Mouse (Mus musculus): ENCODE data around the gene Kalrn.

Kalrn gene

GRCm38 (mm10) chr16:33933411-33933810 is 639.9 kb downstream of the Kalrn start:
- no peak for TF ChIP-seq GATA4 (IDR thresholded peaks at IDR 0.05; ENCODE audit: insufficient replicate concordance, low read length)

DNA sequence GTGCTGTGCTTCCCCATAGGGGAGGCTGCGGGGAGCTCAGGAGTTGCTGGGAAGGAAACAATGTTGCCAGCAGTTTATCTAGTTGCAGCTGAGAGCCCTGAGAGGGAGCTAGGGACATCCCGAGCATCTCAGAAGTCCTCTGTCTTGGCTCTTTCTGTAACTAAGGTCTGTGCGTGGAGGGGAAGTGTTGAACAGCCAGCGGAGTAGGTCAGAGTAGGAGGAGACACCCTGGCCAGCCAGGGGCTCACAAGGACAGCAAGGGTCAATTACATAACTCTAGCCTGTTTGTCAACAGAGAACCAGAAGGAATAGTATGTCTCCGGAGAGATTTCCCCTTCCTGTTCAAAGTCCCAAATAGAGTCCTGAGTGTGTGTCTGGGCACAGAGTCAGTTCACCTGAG is 641.2 kb downstream of the Kalrn start:
- no peak for TF ChIP-seq GATA4 (IDR thresholded peaks at IDR 0.05; ENCODE audit: insufficient replicate concordance, low read length)

GRCm38 (mm10) chr16:33931682-33932081 is 641.6 kb downstream of the Kalrn start:
- no peak for TF ChIP-seq GATA4 (IDR thresholded peaks at IDR 0.05; ENCODE audit: insufficient replicate concordance, low read length)

GRCm38 (mm10) chr16:33930785-33931184 is 642.5 kb downstream of the Kalrn start:
- no peak for TF ChIP-seq GATA4 (IDR thresholded peaks at IDR 0.05; ENCODE audit: insufficient replicate concordance, low read length)

DNA sequence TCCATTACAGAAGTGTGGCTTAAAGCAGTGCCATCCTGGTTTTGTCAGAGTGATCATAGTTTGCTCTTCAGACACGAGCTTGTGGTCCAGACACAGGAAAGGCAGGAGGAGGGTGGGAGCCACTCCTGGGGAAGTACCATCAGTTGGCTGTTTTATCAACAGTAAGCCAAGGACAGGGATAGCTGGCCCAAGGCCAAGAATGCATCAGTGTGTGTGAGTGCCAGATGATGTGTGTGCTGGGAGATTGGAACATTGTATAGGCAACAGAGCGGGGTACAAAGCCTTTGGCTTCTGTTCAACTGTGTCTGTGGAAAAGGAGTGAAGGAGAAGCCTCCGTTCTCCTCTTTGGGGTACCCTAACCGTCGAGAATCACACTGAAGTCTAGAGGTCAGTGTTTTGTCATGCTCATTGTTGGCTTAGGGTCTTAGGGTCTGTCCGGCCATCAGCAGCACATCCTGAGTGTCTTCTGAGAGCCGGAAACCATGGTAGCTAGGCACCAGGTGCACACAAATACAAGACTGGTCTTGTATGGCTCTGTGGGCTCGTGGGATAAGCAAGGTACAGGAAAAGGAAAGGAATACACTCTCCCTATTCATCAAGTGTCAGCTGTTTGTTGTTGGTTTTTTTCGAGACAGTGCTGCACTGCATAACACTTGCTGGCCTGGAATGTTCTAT is 644.4 kb downstream of the Kalrn start:
- TF ChIP-seq GATA4 (IDR thresholded peaks at IDR 0.05; ENCODE audit: insufficient replicate concordance, low read length): no peak

- TF ChIP-seq GATA4 (IDR thresholded peaks at IDR 0.05; ENCODE audit: insufficient replicate concordance, low read length): no peak
These were observed 646.0 kb downstream of the Kalrn start for GRCm38 (mm10) chr16:33927263-33927824.

DNA sequence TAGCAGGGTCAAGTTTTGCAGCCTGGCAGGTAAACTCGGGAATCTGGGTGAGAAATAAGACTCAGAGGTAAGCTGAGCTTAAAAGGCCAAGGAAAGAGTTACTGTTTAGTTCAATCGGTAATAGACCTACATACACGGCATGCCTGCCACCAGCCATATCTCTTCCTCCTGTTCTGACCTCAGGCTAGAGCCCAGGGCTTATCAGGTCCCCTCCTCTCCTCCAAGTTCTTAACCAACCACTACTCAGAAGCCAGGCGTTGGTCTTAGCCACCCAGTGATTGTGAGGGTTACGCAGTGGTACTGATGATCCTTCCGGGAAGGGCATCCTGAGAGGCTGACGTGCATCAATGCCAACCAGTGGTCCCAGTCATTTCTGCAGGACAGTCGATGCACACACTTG is 649.6 kb downstream of the Kalrn start:
- TF ChIP-seq GATA4 (IDR thresholded peaks at IDR 0.05; ENCODE audit: insufficient replicate concordance, low read length): no peak

DNA sequence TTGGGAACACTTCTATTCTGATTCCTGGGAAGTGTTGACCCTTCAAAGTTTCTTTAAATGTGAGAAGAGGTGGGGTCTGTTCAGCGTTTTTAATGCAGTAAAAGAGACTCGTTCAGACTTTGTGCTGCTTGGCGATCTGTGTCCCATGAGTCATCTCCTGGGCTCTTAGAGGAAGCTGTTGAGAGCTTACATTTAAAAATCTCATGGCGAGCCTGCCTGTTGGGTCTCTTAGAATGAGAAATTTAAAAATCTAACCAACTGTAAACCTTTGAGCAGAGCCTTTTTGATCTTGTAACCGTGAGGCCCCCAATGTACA is 650.4 kb downstream of the Kalrn start:
- no peak for TF ChIP-seq GATA4 (IDR thresholded peaks at IDR 0.05; ENCODE audit: insufficient replicate concordance, low read length)

GRCm38 (mm10) chr16:33922111-33923000 is 651.0 kb downstream of the Kalrn start:
- no peak for TF ChIP-seq GATA4 (IDR thresholded peaks at IDR 0.05; ENCODE audit: insufficient replicate concordance, low read length)

GRCm38 (mm10) chr16:33921514-33921913 is 651.8 kb downstream of the Kalrn start:
- TF ChIP-seq GATA4 (IDR thresholded peaks at IDR 0.05; ENCODE audit: insufficient replicate concordance, low read length): no peak

Measured in liver, adult (tissue).